In genomic region chr5:41744898-41745780, GRCm38 (mm10) we compare ENCODE assay signal across 27 mouse cellular contexts. TPM values are rescaled to one million over a fixed set of nuclear protein-coding genes. Genes with fewer than 3 reads are reported as not detected.
DNase-seq lines count a peak whose midpoint lies in the region; ATAC-seq lines count a peak whose summit lies in the region.
"Had no signal": no experiment of that assay in that cellular context is flagged by ENCODE, and none has a peak within 500 bp of the region (broad histone marks: within the 10 kb centered on the region; RNA-seq: fewer than 3 reads in every experiment).

No protein-coding gene starts in this region.

- no peak overlapping the region for H3K4me2 ChIP-seq in forebrain, embryonic 14.5 days (ENCODE audit: low read length)
- H3K4me2 ChIP-seq in kidney, embryonic 15.5 days, result no peak overlapping the region
- H3K4me2 ChIP-seq in limb, embryonic 12.5 days, result no peak overlapping the region
- H3K4me2 ChIP-seq: forebrain, embryonic 15.5 days; heart, embryonic 11.5 days; hindbrain, embryonic 15.5 days; stomach, embryonic 15.5 days had no signal

- no peak overlapping the region for H3K4me3 ChIP-seq in forebrain, embryonic 10.5 days
- H3K4me3 ChIP-seq in forebrain, embryonic 14.5 days (ENCODE audit: low read depth, low read length), result no peak overlapping the region
- no peak overlapping the region for H3K4me3 ChIP-seq in kidney, embryonic 15.5 days (replicated peaks)
- H3K4me3 ChIP-seq in limb, embryonic 12.5 days (replicated peaks), result no peak overlapping the region
- H3K4me3 ChIP-seq: forebrain, embryonic 15.5 days; hindbrain, embryonic 15.5 days; left cerebral cortex, adult 2 months; stomach, embryonic 15.5 days had no signal

- no peak; the same call in 1 of the 2 replicates for ATAC-seq in forebrain, embryonic 14.5 days
- peak; percentile 70; the same call in 1 of the 2 replicates for ATAC-seq in kidney, embryonic 15.5 days (replicated peaks; ENCODE audit: low FRiP score)
- peak; percentile 23; the same call in 1 of the 2 replicates for ATAC-seq in limb, embryonic 12.5 days (ENCODE audit: insufficient number of reproducible peaks, insufficient read depth, low FRiP score, low TSS enrichment, low read depth)
- ATAC-seq: CD4-positive, CD25-positive, alpha-beta regulatory T cell, adult 4 months; forebrain, embryonic 15.5 days; lung, postnatal 0 days had no signal

- 0% methylated on average over 11 of the region's 15 CpGs for WGBS in forebrain, embryonic 10.5 days
- WGBS in forebrain, embryonic 14.5 days, result under 1% methylated on average over 11 of the region's 15 CpGs
- WGBS in kidney, embryonic 15.5 days, result 4% methylated on average over 14 of the region's 15 CpGs
- 2% methylated on average over 14 of the region's 15 CpGs for WGBS in limb, embryonic 12.5 days

- H3K9me3 ChIP-seq in forebrain, embryonic 10.5 days, result no peaks in the 10 kb centered on the region
- H3K9me3 ChIP-seq in forebrain, embryonic 14.5 days (replicated peaks; ENCODE audit: control insufficient read depth, low read length), result no peaks in the 10 kb centered on the region
- no peaks in the 10 kb centered on the region for H3K9me3 ChIP-seq in kidney, embryonic 15.5 days (replicated peaks)
- no peaks in the 10 kb centered on the region for H3K9me3 ChIP-seq in limb, embryonic 12.5 days
- H3K9me3 ChIP-seq: forebrain, embryonic 15.5 days; G1E; hindbrain, embryonic 15.5 days; stomach, embryonic 15.5 days had no signal

- H3K4me1 ChIP-seq in forebrain, embryonic 10.5 days, result peaks cover 14% of the 10 kb centered on the region
- H3K4me1 ChIP-seq in forebrain, embryonic 14.5 days (ENCODE audit: control insufficient read depth, insufficient read depth, low read length), result no peaks in the 10 kb centered on the region
- H3K4me1 ChIP-seq in kidney, embryonic 15.5 days, result no peaks in the 10 kb centered on the region
- 0 out of 2 replicates have a peak, but pooled peaks cover 8% of the 10 kb centered on the region for H3K4me1 ChIP-seq in limb, embryonic 12.5 days (replicated peaks)
- H3K4me1 ChIP-seq: forebrain, embryonic 15.5 days; hindbrain, embryonic 15.5 days; stomach, embryonic 15.5 days had no signal

- H3K27me3 ChIP-seq in forebrain, embryonic 10.5 days (ENCODE audit: poor library complexity, severe bottlenecking), result peaks cover 99% of the 10 kb centered on the region
- H3K27me3 ChIP-seq in forebrain, embryonic 14.5 days (replicated peaks; ENCODE audit: control insufficient read depth, insufficient read depth, low read length), result peaks cover 64% of the 10 kb centered on the region
- peaks cover 99% of the 10 kb centered on the region for H3K27me3 ChIP-seq in kidney, embryonic 15.5 days
- H3K27me3 ChIP-seq in limb, embryonic 12.5 days, result peaks cover 96% of the 10 kb centered on the region

- H3K36me3 ChIP-seq in forebrain, embryonic 10.5 days (replicated peaks), result no peaks in the 10 kb centered on the region
- no peaks in the 10 kb centered on the region for H3K36me3 ChIP-seq in forebrain, embryonic 14.5 days (ENCODE audit: control insufficient read depth, insufficient read depth, low read length)
- H3K36me3 ChIP-seq in kidney, embryonic 15.5 days, result no peaks in the 10 kb centered on the region
- no peaks in the 10 kb centered on the region for H3K36me3 ChIP-seq in limb, embryonic 12.5 days
- H3K36me3 ChIP-seq: forebrain, embryonic 15.5 days; G1E; hindbrain, embryonic 15.5 days; stomach, embryonic 15.5 days had no signal

- H3K9ac ChIP-seq in forebrain, embryonic 14.5 days (ENCODE audit: low read length), result no peak overlapping the region
- no peak overlapping the region for H3K9ac ChIP-seq in kidney, embryonic 15.5 days
- no peak overlapping the region for H3K9ac ChIP-seq in limb, embryonic 12.5 days (replicated peaks)
- H3K9ac ChIP-seq: forebrain, embryonic 15.5 days; hindbrain, embryonic 15.5 days; liver, embryonic 14.5 days; stomach, embryonic 15.5 days had no signal

- no peak overlapping the region for H3K27ac ChIP-seq in forebrain, embryonic 10.5 days
- H3K27ac ChIP-seq in forebrain, embryonic 14.5 days (ENCODE audit: low read depth, low read length), result no peak overlapping the region
- H3K27ac ChIP-seq in kidney, embryonic 15.5 days, result no peak overlapping the region
- H3K27ac ChIP-seq in limb, embryonic 12.5 days, result no peak overlapping the region
- H3K27ac ChIP-seq: forebrain, embryonic 15.5 days; hindbrain, embryonic 15.5 days; left cerebral cortex, adult 2 months; liver, embryonic 14.5 days; stomach, embryonic 15.5 days had no signal

- DNase-seq in forebrain, embryonic 10.5 days (ENCODE audit: extremely low spot score, low spot score), result peak; percentile 17
- DNase-seq in forebrain, embryonic 14.5 days (ENCODE audit: low spot score), result no peak
- no peak for DNase-seq in kidney, adult 11 months
- peak; percentile 19 for DNase-seq in ES-CJ7 (ENCODE audit: low read depth, low spot score)
- DNase-seq in layer of hippocampus, adult 9-10 months (ENCODE audit: low spot score), result no peak
- no peak for DNase-seq in cerebellum, postnatal 25 days
- DNase-seq: adrenal gland, postnatal 14 days; cerebellum, adult 9-11 months; heart, postnatal 10 days; kidney, adult 18-20 months; kidney, postnatal 25 days; layer of hippocampus, adult 9-11 months; left cerebral cortex, postnatal 4 days; right cerebral cortex, postnatal 25 days; thymus, adult 18-20 months had no signal

RNA-seq across cellular contexts. Expression of gene Nkx3-2, which starts 19.2 kb away (rescaled TPM):
- polyA plus RNA-seq in forebrain, embryonic 10.5 days (2016; fragmentation: Nextera tagmentation; extraction: Ambion mirVana), result 0.09 TPM in 1 of 2 replicates, not detected in the other
- not detected in 2 replicates for polyA plus RNA-seq in forebrain, embryonic 14.5 days (2014; fragmentation: Nextera tagmentation; extraction: Ambion mirVana)
- polyA plus RNA-seq in kidney, embryonic 15.5 days (2015; fragmentation: Nextera tagmentation; extraction: Ambion mirVana), result not detected in 2 replicates
- polyA plus RNA-seq in limb, embryonic 12.5 days (2016; fragmentation: Nextera tagmentation; extraction: Ambion mirVana), result 3.9 and 8.7 TPM in 2 replicates
- polyA plus RNA-seq: brain, embryonic 14.5 days; CD4-positive, CD25-positive, alpha-beta regulatory T cell, adult 4 months; forebrain, embryonic 15.5 days; G1E; heart, embryonic 11.5 days; hindbrain, embryonic 15.5 days; lung, postnatal 0 days had no signal

RNA-seq across cellular contexts. Expression of gene Rab28, which starts 37.2 kb away (rescaled TPM):
- polyA plus RNA-seq in forebrain, embryonic 10.5 days (2016; fragmentation: Nextera tagmentation; extraction: Ambion mirVana), result 77.3 and 81.1 TPM in 2 replicates
- polyA plus RNA-seq in forebrain, embryonic 14.5 days (2014; fragmentation: Nextera tagmentation; extraction: Ambion mirVana), result 78.3 and 79.0 TPM in 2 replicates
- polyA plus RNA-seq in kidney, embryonic 15.5 days (2015; fragmentation: Nextera tagmentation; extraction: Ambion mirVana), result 56.6 and 58.3 TPM in 2 replicates
- polyA plus RNA-seq in limb, embryonic 12.5 days (2016; fragmentation: Nextera tagmentation; extraction: Ambion mirVana), result 82.1 and 89.5 TPM in 2 replicates

Comparison
In these comparisons a context has a peak if more than half of its experiments do, and no peak if none do; other contexts are left out.
1. DNase-seq: peak in forebrain, embryonic 10.5 days (single experiment) and ES-CJ7 (single experiment); none in forebrain, embryonic 14.5 days (single experiment), kidney, adult 11 months (single experiment), layer of hippocampus, adult 9-10 months (single experiment) and cerebellum, postnatal 25 days (0 of 2).